Mouse (Mus musculus) embryo, embryonic 11 days (tissue): ENCODE data around the gene Lhfpl2.

Experiments used
- DNase-seq: peaks from one replicate; pipeline ENCODE4 v3.0.0-alpha.2; 2015

Gene Lhfpl2

GRCm38 (mm10) chr13:94066626-94067275 lies 9.2 kb downstream of the Lhfpl2 start:
- no peak for DNase-seq

- DNase-seq: no peak
These were observed 10.7 kb downstream of the Lhfpl2 start for GRCm38 (mm10) chr13:94068308-94068707.

GRCm38 (mm10) chr13:94069421-94070307 lies 12.1 kb downstream of the Lhfpl2 start:
- peak; percentile 61 for DNase-seq

GRCm38 (mm10) chr13:94070308-94070619 lies 12.7 kb downstream of the Lhfpl2 start:
- DNase-seq: no peak

GRCm38 (mm10) chr13:94070927-94071326 lies 13.3 kb downstream of the Lhfpl2 start:
- DNase-seq: no peak

- no peak for DNase-seq
These were observed 15.6 kb downstream of the Lhfpl2 start for GRCm38 (mm10) chr13:94073046-94073715.

GRCm38 (mm10) chr13:94073716-94074115 lies 16.1 kb downstream of the Lhfpl2 start:
- no peak for DNase-seq

GRCm38 (mm10) chr13:94075181-94075580 lies 17.6 kb downstream of the Lhfpl2 start:
- DNase-seq: no peak

GRCm38 (mm10) chr13:94077136-94078018 lies 19.8 kb downstream of the Lhfpl2 start:
- no peak for DNase-seq

GRCm38 (mm10) chr13:94083196-94083595 lies 25.6 kb downstream of the Lhfpl2 start:
- no peak for DNase-seq

- DNase-seq: peak; percentile 54
These were observed 26.9 kb downstream of the Lhfpl2 start for GRCm38 (mm10) chr13:94084220-94085126.

- DNase-seq: no peak
These were observed 28.7 kb downstream of the Lhfpl2 start for GRCm38 (mm10) chr13:94086090-94086808.

- no peak for DNase-seq
These were observed 29.5 kb downstream of the Lhfpl2 start for GRCm38 (mm10) chr13:94087061-94087460.

GRCm38 (mm10) chr13:94088788-94089187 lies 31.2 kb downstream of the Lhfpl2 start:
- no peak for DNase-seq

GRCm38 (mm10) chr13:94089286-94089685 lies 31.7 kb downstream of the Lhfpl2 start:
- no peak for DNase-seq

GRCm38 (mm10) chr13:94091366-94091765 lies 33.8 kb downstream of the Lhfpl2 start:
- DNase-seq: no peak

GRCm38 (mm10) chr13:94094176-94094575 lies 36.6 kb downstream of the Lhfpl2 start:
- DNase-seq: no peak

- no peak for DNase-seq
These were observed 37.0 kb downstream of the Lhfpl2 start for GRCm38 (mm10) chr13:94094625-94095024.

GRCm38 (mm10) chr13:94095202-94095601 lies 37.6 kb downstream of the Lhfpl2 start:
- DNase-seq: no peak

GRCm38 (mm10) chr13:94097667-94098066 lies 40.1 kb downstream of the Lhfpl2 start:
- no peak for DNase-seq
